ENCODE assay signal across 31 mouse cellular contexts in the genomic region with DNA sequence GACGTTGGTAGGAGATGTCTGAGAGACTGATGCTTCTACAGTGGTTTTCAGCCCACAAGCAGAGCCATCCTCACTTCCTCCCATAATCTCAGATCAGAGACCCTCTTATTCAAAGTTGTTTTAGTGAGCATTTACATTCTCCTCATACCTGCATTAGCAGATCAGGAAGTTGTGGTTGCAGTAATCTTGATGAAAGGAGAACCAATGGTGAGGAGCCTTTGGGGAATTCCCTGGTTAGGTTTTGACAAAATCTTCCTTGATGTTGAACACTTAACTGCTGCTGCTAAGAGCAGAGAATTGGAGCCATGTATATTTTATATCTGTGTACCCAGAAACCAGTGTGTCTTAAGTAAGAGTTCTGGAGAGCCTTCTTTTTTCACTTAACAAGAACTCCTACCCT. TPM values are rescaled to one million over a fixed set of nuclear protein-coding genes. Genes with fewer than 3 reads are reported as not detected.
A peak's percentile ranks its signal among the peaks of the same experiment; 100 is the strongest.
DNase-seq lines count a peak whose midpoint lies in the region; ATAC-seq and TF ChIP-seq lines count a peak whose summit lies in the region.
"Had no signal": no experiment of that assay in that cellular context is flagged by ENCODE, and none has a peak within 500 bp of the region (broad histone marks: within the 10 kb centered on the region; RNA-seq: fewer than 3 reads in every experiment).

No protein-coding gene starts in this region.

- peaks cover 83% of the 10 kb centered on the region for H3K36me3 ChIP-seq in forebrain, embryonic 12.5 days (replicated peaks)

- TF ChIP-seq CTCF in layer of hippocampus, adult 2 months (conservative IDR thresholded peaks at IDR 0.05) = no peak

- H3K27ac ChIP-seq in forebrain, embryonic 12.5 days = no peak overlapping the region
- no peak overlapping the region for H3K27ac ChIP-seq in layer of hippocampus, adult 2 months
- H3K27ac ChIP-seq: heart, embryonic 10.5 days; heart, embryonic 15.5 days; hindbrain, embryonic 12.5 days; hindbrain, postnatal 0 days; left cerebral cortex, adult 2 months; limb, embryonic 12.5 days; lung, embryonic 15.5 days; neural tube, embryonic 13.5 days had no signal

- no peaks in the 10 kb centered on the region for H3K9me3 ChIP-seq in forebrain, embryonic 12.5 days
- H3K9me3 ChIP-seq: G1E; heart, embryonic 10.5 days; heart, embryonic 15.5 days; hindbrain, embryonic 12.5 days; limb, embryonic 12.5 days; lung, embryonic 15.5 days; neural tube, embryonic 13.5 days had no signal

- H3K4me2 ChIP-seq in forebrain, embryonic 12.5 days = no peak overlapping the region
- H3K4me2 ChIP-seq: heart, embryonic 15.5 days; hindbrain, embryonic 12.5 days; limb, embryonic 12.5 days; liver, embryonic 11.5 days; lung, embryonic 15.5 days; midbrain, embryonic 11.5 days; neural tube, embryonic 13.5 days had no signal

- WGBS in forebrain, embryonic 12.5 days = 76% methylated on average over 1 of the region's 1 CpGs

- H3K4me3 ChIP-seq in forebrain, embryonic 12.5 days (replicated peaks) = no peak overlapping the region
- H3K4me3 ChIP-seq in layer of hippocampus, adult 2 months = no peak overlapping the region
- H3K4me3 ChIP-seq: erythroblast, embryonic 14.5 days; heart, embryonic 10.5 days; heart, embryonic 15.5 days; hindbrain, embryonic 12.5 days; left cerebral cortex, adult 2 months; limb, embryonic 12.5 days; lung, embryonic 15.5 days; myocyte; neural tube, embryonic 13.5 days had no signal

- H3K9ac ChIP-seq in forebrain, embryonic 12.5 days = no peak overlapping the region
- H3K9ac ChIP-seq: heart, embryonic 15.5 days; hindbrain, embryonic 12.5 days; limb, embryonic 12.5 days; lung, embryonic 15.5 days; neural tube, embryonic 13.5 days had no signal

- peak; percentile 26; the same call in 1 of the 2 replicates for ATAC-seq in neutrophil, adult 5-6 weeks (ENCODE audit: extremely low read depth, insufficient number of reproducible peaks, low FRiP score, poor library complexity, severe bottlenecking)
- ATAC-seq in forebrain, embryonic 12.5 days (ENCODE audit: low FRiP score) = no peak
- ATAC-seq: hindbrain, postnatal 0 days; intestine, postnatal 0 days; Patski had no signal

- H3K27me3 ChIP-seq in forebrain, embryonic 12.5 days = no peaks in the 10 kb centered on the region
- H3K27me3 ChIP-seq: heart, embryonic 15.5 days; hindbrain, embryonic 12.5 days; limb, embryonic 12.5 days; lung, embryonic 15.5 days; neural tube, embryonic 13.5 days; Patski had no signal

- no peaks in the 10 kb centered on the region for H3K4me1 ChIP-seq in forebrain, embryonic 12.5 days
- H3K4me1 ChIP-seq: heart, embryonic 10.5 days; heart, embryonic 15.5 days; hindbrain, embryonic 12.5 days; limb, embryonic 12.5 days; lung, embryonic 15.5 days; neural tube, embryonic 13.5 days had no signal

- intact Hi-C loops in heart, postnatal 10 days (cut with DNase I) = no loop called here

- peak; percentile 29 for DNase-seq in heart, adult 11 months
- no peak for DNase-seq in heart, postnatal 10 days
- DNase-seq in CD4-positive, CD25-positive, alpha-beta regulatory T cell, adult 2 months (ENCODE audit: low read depth, low spot score) = peak; percentile 79
- DNase-seq in T-cell, adult 2 months (ENCODE audit: low spot score) = peak; percentile 71
- DNase-seq in left cerebral cortex, adult 18-20 months (ENCODE audit: low spot score in 2 of 2) = no peak
- DNase-seq in layer of hippocampus, adult 2 months (ENCODE audit: low spot score in 2 of 2) = no peak
- DNase-seq: adrenal gland, postnatal 36 days; cerebellum, adult 2 months; cerebellum, postnatal 14 days; gastrocnemius, postnatal 14 days; heart, postnatal 36 days; kidney, postnatal 14 days; right cerebral cortex, postnatal 25 days; thymus, postnatal 36 days had no signal

RNA-seq across cellular contexts. Expression of gene Fbxl22, which starts 22.0 kb away (rescaled TPM):
- total RNA-seq in heart, postnatal 10 days (2021) = 10 to 100 TPM; 69.0 to 73.3 TPM
- 5.1 and 5.5 TPM in 2 replicates for total RNA-seq in neutrophil, adult 5-6 weeks (2017)
- polyA plus RNA-seq in forebrain, embryonic 12.5 days (2016; fragmentation: Nextera tagmentation; extraction: Ambion mirVana) = 2.4 TPM in 2 replicates
- total RNA-seq in left cerebral cortex, adult 18-20 months (2021) = under 1 TPM; 0.23 to 0.52 TPM
- under 1 TPM; 0.22 to 0.38 TPM for total RNA-seq in layer of hippocampus, adult 2 months (2021)

Comparison
In these comparisons a context has a peak if more than half of its experiments do, and no peak if none do; other contexts are left out.
1. DNase-seq: peak in heart, adult 11 months (single experiment), CD4-positive, CD25-positive, alpha-beta regulatory T cell, adult 2 months (single experiment) and T-cell, adult 2 months (single experiment); none in heart, postnatal 10 days (0 of 2), left cerebral cortex, adult 18-20 months (0 of 2) and layer of hippocampus, adult 2 months (0 of 2).
2. RNA of gene Fbxl22, which starts 22.0 kb away (total RNA-seq): 69.0 to 73.3 TPM in heart, postnatal 10 days; 5.1 to 5.5 TPM in neutrophil, adult 5-6 weeks, 0.23 to 0.52 TPM in left cerebral cortex, adult 18-20 months and 0.22 to 0.38 TPM in layer of hippocampus, adult 2 months; every median in the first group is over 10 times any median in the second.